Mouse (Mus musculus) lung, embryonic 14.5 days (tissue): ENCODE results near the gene Kcnh4. TPM values are rescaled to one million over a fixed set of nuclear protein-coding genes. Genes with fewer than 3 reads are reported as not detected.

ENCODE experiments used
- ATAC-seq: fragments of 200-750 bp; cut with Nextera tagmentation; 2 replicates; pipeline ENCODE4 v1.8.0; 2017; ENCODE audit warnings: mild to moderate bottlenecking, moderate TSS enrichment, moderate library complexity; ENCODE audit not compliant: insufficient read depth
- DNase-seq: peaks from one replicate; pipeline ENCODE4 v3.0.0-alpha.2; 2015
- H3K27ac ChIP-seq: fragments of 300-500 bp; sonication (generic); 2 replicates; pipeline ENCODE4 v1.5.1; 2014; ENCODE audit warnings: low read depth, mild to moderate bottlenecking, moderate library complexity
- H3K27me3 ChIP-seq: fragments of 300-500 bp; sonication (generic); 2 replicates; pipeline ENCODE4 v1.6.1; 2014; ENCODE audit warnings: low read length, control low read depth; ENCODE audit not compliant: insufficient read depth
- H3K36me3 ChIP-seq: fragments of 300-500 bp; sonication (generic); 2 replicates; pipeline ENCODE4 v1.6.1; 2014; ENCODE audit warnings: control low read depth; ENCODE audit not compliant: insufficient read depth
- H3K4me1 ChIP-seq: fragments of 300-500 bp; sonication (generic); 2 replicates; pipeline ENCODE4 v1.6.1; 2014; ENCODE audit warnings: antibody characterized with exemption, control low read depth; ENCODE audit not compliant: insufficient read depth
- H3K4me2 ChIP-seq: fragments of 300-500 bp; sonication (generic); 2 replicates; pipeline ENCODE4 v1.6.1; 2014; ENCODE audit warnings: mild to moderate bottlenecking
- H3K4me3 ChIP-seq: fragments of 300-500 bp; sonication (generic); 2 replicates; pipeline ENCODE4 v1.5.1; 2014; ENCODE audit warnings: low read depth, low read length
- H3K9ac ChIP-seq: fragments of 300-500 bp; sonication (generic); 2 replicates; pipeline ENCODE4 v1.6.1; 2014
- H3K9me3 ChIP-seq: fragments of 300-500 bp; sonication (generic); 2 replicates; pipeline ENCODE4 v1.6.1; 2016; ENCODE audit warnings: low read depth, low read length, control low read depth
- CTCF ChIP-seq: IDR thresholded peaks from 2 replicates; pipeline ENCODE4 v1.5.1; 2016; ENCODE audit warnings: antibody characterized with exemption, low read depth
- WGBS: fragments of 180-500 bp; shearing (Covaris S2); extraction: QIAGEN DNeasy Blood & Tissue Kit; methylation state at CpG from one replicate; pipeline ENCODE4 v1.1.7; 2014; 5-methylcytosine and 5-hydroxymethylcytosine counted together
- polyA plus RNA-seq: library from polyadenylated mRNA; unstranded; fragments of >200 nt; fragmentation: Nextera tagmentation; extraction: Ambion mirVana; gene quantifications from 2 replicates; pipeline ENCODE4 v1.2.1, GENCODE M21; 2014

The Kcnh4 gene
- polyA plus RNA-seq, 1 experiment from 2014 or later, result not detected

GRCm38 (mm10) chr11:100745085-100745484, 14.7 kb downstream of the Kcnh4 start:
- Histone ChIP-seq H3K9me3 (no peaks in the 10 kb centered on the region), H3K27me3 (peaks cover 14% of the 10 kb centered on the region; the same call in 1 of the 2 replicates), H3K4me3 (no peak overlapping the region), H3K9ac (no peak overlapping the region), H3K36me3 (no peaks in the 10 kb centered on the region), H3K4me1 (no peaks in the 10 kb centered on the region), H3K27ac (no peak overlapping the region), H3K4me2 (no peak overlapping the region)
- 12% methylated on average over 6 of the region's 6 CpGs for WGBS
- TF ChIP-seq CTCF, result peak; percentile 71
- peak; percentile 82 for DNase-seq
- no peak for ATAC-seq

- Histone ChIP-seq H3K27me3 (no peaks in the 10 kb centered on the region), H3K36me3 (no peaks in the 10 kb centered on the region), H3K4me1 (peaks cover 6% of the 10 kb centered on the region), H3K4me2 (no peak overlapping the region), H3K9ac (no peak overlapping the region), H3K9me3 (no peaks in the 10 kb centered on the region), H3K4me3 (no peak overlapping the region), H3K27ac (no peak overlapping the region)
- no peak for TF ChIP-seq CTCF
- 64% methylated on average over 6 of the region's 6 CpGs for WGBS
- DNase-seq (no peak), ATAC-seq (no peak)
Observed at GRCm38 (mm10) chr11:100741348-100741747, 18.4 kb downstream of the Kcnh4 start.

GRCm38 (mm10) chr11:100738749-100739148, 21.0 kb downstream of the Kcnh4 start:
- Histone ChIP-seq H3K4me3 (peak overlapping the region; percentile 90), H3K27me3 (no peaks in the 10 kb centered on the region), H3K9me3 (no peaks in the 10 kb centered on the region), H3K4me2 (peak overlapping the region; percentile 84), H3K27ac (no peak overlapping the region; the same call in 1 of the 2 replicates), H3K4me1 (peaks cover 6% of the 10 kb centered on the region), H3K36me3 (no peaks in the 10 kb centered on the region), H3K9ac (peak overlapping the region; percentile 57)
- TF ChIP-seq CTCF, result no peak
- no peak for DNase-seq
- no peak for ATAC-seq
- 21% methylated on average over 5 of the region's 5 CpGs for WGBS

- WGBS, result under 1% methylated on average over 39 of the region's 39 CpGs
- Histone ChIP-seq H3K27me3 (no peaks in the 10 kb centered on the region), H3K4me1 (peaks cover 6% of the 10 kb centered on the region), H3K4me2 (peak within 1 kb of the TSS; percentile 84), H3K9ac (peak within 1 kb of the TSS; percentile 90), H3K27ac (peak within 1 kb of the TSS; percentile 71), H3K9me3 (no peaks in the 10 kb centered on the region), H3K4me3 (peak within 1 kb of the TSS; percentile 90), H3K36me3 (0 out of 2 replicates have a peak, but pooled peaks cover 2% of the 10 kb centered on the region)
- peak; percentile 100 for ATAC-seq
- TF ChIP-seq CTCF, result no peak
- peak; percentile 99 for DNase-seq
Observed at GRCm38 (mm10) chr11:100738066-100738604, 21.6 kb downstream of the Kcnh4 start, which contains the start of gene Rab5c. Rab5c (minus strand) TSS chr11:100738215.

- Histone ChIP-seq H3K4me1 (peaks cover 6% of the 10 kb centered on the region), H3K27me3 (no peaks in the 10 kb centered on the region), H3K9ac (peak overlapping the region; percentile 90), H3K27ac (peak overlapping the region; percentile 56; the same call in 1 of the 2 replicates), H3K36me3 (0 out of 2 replicates have a peak, but pooled peaks cover 9% of the 10 kb centered on the region), H3K9me3 (no peaks in the 10 kb centered on the region), H3K4me2 (peak overlapping the region; percentile 84), H3K4me3 (peak overlapping the region; percentile 90)
- DNase-seq (no peak), ATAC-seq (no peak)
- no peak for TF ChIP-seq CTCF
- 1% methylated on average over 13 of the region's 13 CpGs for WGBS
Observed at GRCm38 (mm10) chr11:100737105-100737733, 22.5 kb downstream of the Kcnh4 start.

GRCm38 (mm10) chr11:100736746-100737080, 23.0 kb downstream of the Kcnh4 start:
- no peaks in the 10 kb centered on the region for H3K9me3 ChIP-seq
- TF ChIP-seq CTCF, result no peak
- no peaks in the 10 kb centered on the region for H3K27me3 ChIP-seq
- H3K4me1 ChIP-seq, result peaks cover 6% of the 10 kb centered on the region
- peak overlapping the region; percentile 90 for H3K4me3 ChIP-seq
- H3K27ac ChIP-seq, result no peak overlapping the region
- H3K4me2 ChIP-seq, result peak overlapping the region; percentile 84
- DNase-seq, result no peak
- peak overlapping the region; percentile 90 for H3K9ac ChIP-seq
- ATAC-seq, result no peak
- H3K36me3 ChIP-seq, result 0 out of 2 replicates have a peak, but pooled peaks cover 11% of the 10 kb centered on the region
- WGBS, result 56% methylated on average over 4 of the region's 4 CpGs

GRCm38 (mm10) chr11:100735954-100736745, 23.6 kb downstream of the Kcnh4 start:
- peaks cover 6% of the 10 kb centered on the region for H3K4me1 ChIP-seq
- ATAC-seq, result no peak
- no peak for TF ChIP-seq CTCF
- no peak for DNase-seq
- WGBS, result 64% methylated on average over 14 of the region's 14 CpGs
- H3K9ac ChIP-seq, result peak overlapping the region; percentile 90
- H3K36me3 ChIP-seq, result 0 out of 2 replicates have a peak, but pooled peaks cover 11% of the 10 kb centered on the region
- no peaks in the 10 kb centered on the region for H3K9me3 ChIP-seq
- H3K27me3 ChIP-seq, result no peaks in the 10 kb centered on the region
- H3K4me3 ChIP-seq, result peak overlapping the region; percentile 90
- H3K27ac ChIP-seq, result 0 out of 2 replicates have a peak overlapping the region, but pooled peaks have one; percentile 36
- H3K4me2 ChIP-seq, result peak overlapping the region; percentile 84
